Mouse (Mus musculus): ENCODE measurements around the gene Rnpepl1.
"Not testable (repeated sequence)": the region's sequence is repeated elsewhere in the genome, so short reads cannot be mapped to it uniquely, and the experiment has no call there.

The Rnpepl1 gene

GRCm38 (mm10) chr1:92937797-92938196, 27.2 kb downstream of the Rnpepl1 start:
- no peak for DNase-seq (ENCODE audit: low read depth, low spot score)

DNA sequence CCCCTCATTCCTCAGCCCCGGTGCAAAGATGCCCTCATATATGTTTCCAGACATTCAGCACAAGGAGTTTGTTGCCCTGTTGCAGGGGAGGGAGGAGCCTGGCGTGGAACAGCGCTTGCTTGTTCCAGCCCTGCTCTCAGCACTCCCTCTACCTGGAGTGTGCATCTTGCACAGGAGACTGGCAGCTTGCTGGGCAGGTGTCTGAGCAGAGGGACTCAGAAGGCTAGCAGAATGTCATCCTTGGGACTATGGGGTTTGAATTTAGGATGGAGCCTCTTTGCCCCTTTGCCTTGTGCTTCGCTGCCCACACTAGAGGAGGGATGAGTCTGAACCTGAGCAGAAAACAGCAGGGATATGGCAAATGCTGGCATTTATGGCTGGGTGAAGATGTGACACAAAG, 29.2 kb downstream of the Rnpepl1 start:
- DNase-seq (ENCODE audit: low read depth, low spot score) = no peak

- no peak for DNase-seq (ENCODE audit: low read depth, low spot score)
Observed at GRCm38 (mm10) chr1:92943219-92943989, 32.8 kb downstream of the Rnpepl1 start.

GRCm38 (mm10) chr1:92947966-92948365, 37.4 kb downstream of the Rnpepl1 start:
- no peak for DNase-seq (ENCODE audit: low read depth, low spot score)

- peak; percentile 37 for DNase-seq (ENCODE audit: low read depth, low spot score)
Observed at GRCm38 (mm10) chr1:92949426-92949825, 38.8 kb downstream of the Rnpepl1 start.

DNA sequence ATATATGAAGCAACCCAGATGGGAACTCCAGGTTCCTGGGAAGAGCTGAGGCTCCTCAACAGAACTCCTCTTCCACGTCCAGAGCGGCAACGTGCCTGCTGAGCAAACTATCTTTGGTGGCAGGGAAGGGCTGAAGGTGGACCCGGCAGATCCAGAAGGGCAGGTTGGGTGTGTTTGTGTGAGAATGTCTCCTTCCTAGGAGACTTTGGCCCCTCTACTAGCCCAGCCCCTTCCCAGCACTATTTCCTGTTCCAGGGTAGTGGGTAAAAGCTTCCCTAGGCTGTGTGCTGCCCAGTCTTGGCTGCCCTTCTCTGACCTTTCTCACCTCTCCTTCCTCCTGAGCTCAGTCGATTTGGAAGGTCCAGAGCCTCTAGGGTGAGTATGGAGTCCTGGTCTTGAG, 40.0 kb downstream of the Rnpepl1 start, which contains the start of gene Gpr35:
Gpr35 (plus strand) TSS at position 259 of the 400 bp plus-strand sequence.
- DNase-seq (ENCODE audit: low read depth, low spot score) = no peak

- no peak for DNase-seq (ENCODE audit: low read depth, low spot score)
Observed at GRCm38 (mm10) chr1:92953641-92954040, 43.1 kb downstream of the Rnpepl1 start.

GRCm38 (mm10) chr1:92956571-92957335, 46.2 kb downstream of the Rnpepl1 start:
- DNase-seq (ENCODE audit: low read depth, low spot score) = peak; percentile 31

DNA sequence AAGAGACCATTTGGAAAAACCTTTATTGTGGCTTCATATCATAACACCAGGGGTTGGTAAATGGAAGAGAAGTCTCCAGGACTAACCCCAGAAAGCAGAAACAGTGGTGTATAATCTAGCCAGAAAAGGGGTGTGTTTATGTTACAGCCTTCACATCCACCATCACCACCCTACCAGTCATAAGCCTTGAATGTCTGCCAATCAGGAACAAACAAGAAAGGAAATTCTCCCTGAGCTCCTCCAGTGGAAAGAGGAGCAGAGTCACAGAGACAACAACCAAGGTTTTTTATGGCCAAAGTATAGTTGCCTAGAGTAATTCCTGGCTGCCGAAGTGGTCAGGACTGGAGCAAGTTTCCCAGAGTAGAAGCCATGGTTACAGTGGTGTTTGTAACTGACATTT, 48.4 kb downstream of the Rnpepl1 start:
- DNase-seq (ENCODE audit: low read depth, low spot score) = peak; percentile 27

GRCm38 (mm10) chr1:92970791-92971190, 60.2 kb downstream of the Rnpepl1 start:
- DNase-seq (ENCODE audit: low read depth, low spot score) = not testable (repeated sequence)

DNA sequence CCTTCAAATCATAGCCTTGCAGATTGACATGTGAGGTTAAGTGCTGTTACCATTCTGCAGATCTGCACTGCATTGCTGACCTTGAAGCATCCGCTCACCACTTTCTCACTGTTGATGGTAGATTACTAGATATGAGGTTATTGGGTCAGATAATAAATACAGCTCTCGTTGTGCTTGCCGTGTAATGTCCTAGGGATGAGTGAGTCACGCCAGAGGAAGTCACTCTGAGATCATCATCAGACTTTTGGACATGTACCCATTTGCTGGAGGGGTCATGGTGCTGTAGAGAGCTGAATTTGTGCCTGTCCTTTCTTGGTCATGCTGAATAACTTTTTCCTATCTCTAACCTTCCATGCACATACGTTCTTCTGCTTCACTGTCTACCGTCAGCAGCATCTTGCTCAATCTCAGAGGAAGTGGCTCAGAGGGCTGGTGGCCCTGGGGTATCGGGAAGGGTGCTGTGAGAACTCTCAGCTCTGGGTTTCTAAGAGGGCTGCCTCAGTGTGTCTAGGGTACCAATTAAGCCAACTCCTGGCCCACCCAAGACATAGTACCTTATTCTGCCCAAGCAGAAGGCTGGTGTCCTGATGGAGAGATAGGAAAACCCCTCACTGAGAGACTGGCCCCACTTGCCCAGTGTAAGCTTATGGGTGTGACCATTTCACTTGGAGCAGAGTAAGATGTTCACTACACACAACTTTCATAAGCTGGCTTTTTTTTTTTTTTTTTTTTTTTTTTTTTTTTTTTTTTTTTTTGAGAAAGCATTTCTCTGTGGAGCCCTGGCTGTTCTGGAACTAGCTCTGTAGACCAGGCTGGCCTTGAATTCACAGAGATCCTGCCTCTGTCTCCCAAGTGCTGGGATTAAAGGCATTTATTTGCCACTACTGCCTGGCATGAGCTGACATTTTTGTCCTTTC, 61.6 kb downstream of the Rnpepl1 start:
- peak; percentile 79 for DNase-seq (ENCODE audit: low read depth, low spot score)

DNA sequence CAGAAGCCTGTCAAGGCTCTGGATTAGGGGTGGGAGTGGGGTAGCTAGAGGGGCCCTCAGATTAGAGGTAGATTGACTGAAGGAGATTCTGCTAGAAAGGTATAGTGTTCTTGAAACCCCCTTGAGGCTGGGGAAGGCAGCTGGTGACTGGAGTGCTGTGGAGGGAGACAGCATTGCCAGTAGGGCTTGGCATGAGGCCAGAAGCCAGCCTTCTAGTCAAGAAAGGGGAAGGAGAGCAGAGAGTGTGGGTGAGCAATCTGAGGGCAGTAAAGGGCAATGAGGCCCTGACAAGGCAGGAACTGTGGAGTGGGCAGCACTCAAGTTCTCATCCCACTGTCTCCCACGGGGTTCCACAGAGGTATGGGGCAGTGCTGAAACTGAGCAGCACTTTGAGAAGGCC, 62.3 kb downstream of the Rnpepl1 start:
- peak; percentile 81 for DNase-seq (ENCODE audit: low read depth, low spot score)

Data from 3T3-L1 (cell line).